Mouse (Mus musculus) heart, postnatal 14 days (tissue): ENCODE measurements around the gene Padi2. TPM values are rescaled to one million over a fixed set of nuclear protein-coding genes. Genes with fewer than 3 reads are reported as not detected.

ENCODE experiments used
- DNase-seq, 2 experiments: peaks; one replicate each; pipeline ENCODE4 v3.0.0; 2021 to 2022
- intact Hi-C: fragments of 180-260 bp; cut with DNase I; formaldehyde crosslinking; loops from one replicate; pipeline ENCODE4 v1.15.1; 2025
- total RNA-seq, 2 experiments: library from RNA; stranded (reverse); gene quantifications; 2 replicates each; pipeline ENCODE4 v1.2.3; 2021

Padi2 gene
- total RNA-seq, 2 experiments from 2014 or later: 0.41 to 1.1 TPM

DNA sequence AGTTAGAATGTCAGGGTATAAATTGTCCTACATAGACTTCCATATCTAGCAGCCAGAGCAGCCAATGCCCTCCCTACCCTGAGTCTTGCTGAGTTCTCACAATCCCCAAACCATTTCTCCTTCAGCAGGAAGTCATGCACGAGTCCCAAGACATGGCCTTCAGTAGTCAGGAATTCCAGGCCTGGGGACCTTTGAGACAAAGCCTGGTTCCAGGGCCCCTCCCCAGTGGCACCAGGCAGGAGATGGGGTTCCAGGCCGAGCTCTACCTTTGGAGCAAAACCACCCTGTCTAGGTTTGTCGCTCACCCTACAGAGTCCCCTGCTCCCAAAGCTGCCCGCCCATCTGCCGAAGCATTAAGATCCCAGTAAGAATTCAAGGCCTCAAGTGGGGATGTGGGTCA, 10.2 kb downstream of the Padi2 start:
- intact Hi-C loops: no loop called here
- no peak for DNase-seq

GRCm38 (mm10) chr4:140917451-140917850, 11.3 kb downstream of the Padi2 start:
- intact Hi-C loops: no loop called here
- no peak for DNase-seq

DNA sequence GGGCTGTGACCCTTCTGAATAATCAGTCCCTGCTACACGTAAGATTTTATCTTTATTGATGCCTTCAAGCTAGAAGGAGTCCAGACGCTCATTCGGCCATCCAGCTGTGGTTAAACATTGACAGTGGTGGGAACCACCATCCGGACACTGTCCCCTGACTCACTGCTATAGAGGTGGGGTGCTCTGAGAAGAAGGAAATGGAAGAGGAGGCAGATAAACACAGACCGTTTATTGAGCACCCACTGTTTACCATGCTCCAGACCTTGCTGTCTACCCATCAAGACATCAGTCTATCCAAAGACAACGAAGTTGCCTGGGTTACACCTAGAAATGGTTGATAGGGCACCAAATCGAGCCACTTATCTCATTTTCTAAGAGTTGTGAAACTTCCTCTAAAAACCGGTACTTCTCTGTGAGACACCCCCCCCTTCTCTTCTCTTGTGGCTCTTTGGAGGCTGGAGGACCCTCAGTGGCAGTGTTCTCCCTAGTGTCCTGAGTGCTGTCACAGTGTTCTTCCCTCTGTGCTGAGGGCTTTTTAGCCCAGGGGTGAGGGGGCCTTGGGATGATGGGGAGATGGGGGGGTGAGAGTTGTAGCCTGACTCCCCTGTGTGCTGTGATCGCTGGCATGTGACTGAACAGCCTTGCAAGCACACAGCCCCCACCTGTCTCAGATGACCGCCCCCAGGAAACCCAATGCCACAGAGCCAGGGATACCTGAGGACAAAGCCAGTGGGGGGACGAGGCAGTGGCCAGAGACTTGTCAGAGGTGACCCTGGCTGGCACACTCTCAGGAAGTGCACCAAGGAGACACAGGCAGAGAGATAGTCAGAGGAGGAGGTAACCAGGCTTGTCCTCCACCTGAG, 14.1 kb downstream of the Padi2 start:
- DNase-seq: no peak
- intact Hi-C loops: no loop called here

DNA sequence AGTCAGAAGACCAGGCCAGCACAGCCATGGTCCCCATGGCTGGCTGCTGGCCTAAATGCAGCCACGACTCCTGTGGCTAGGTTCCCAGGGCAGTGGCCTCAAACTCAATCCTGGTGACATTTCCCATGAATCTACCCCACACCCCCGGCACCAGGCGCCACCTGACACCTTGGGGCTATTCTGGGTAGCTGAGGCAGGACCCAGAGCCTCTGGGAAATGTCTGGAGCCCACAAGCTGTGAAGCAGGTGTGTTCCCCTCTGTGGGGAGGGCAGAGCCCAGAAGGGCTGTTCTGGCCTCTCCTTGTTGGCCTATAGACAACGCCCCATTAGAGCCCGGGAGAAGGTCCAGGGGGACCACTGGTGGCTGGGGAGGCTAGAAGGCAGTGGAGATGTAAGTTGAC, 16.4 kb downstream of the Padi2 start:
- no peak for DNase-seq
- intact Hi-C loops: no loop called here

DNA sequence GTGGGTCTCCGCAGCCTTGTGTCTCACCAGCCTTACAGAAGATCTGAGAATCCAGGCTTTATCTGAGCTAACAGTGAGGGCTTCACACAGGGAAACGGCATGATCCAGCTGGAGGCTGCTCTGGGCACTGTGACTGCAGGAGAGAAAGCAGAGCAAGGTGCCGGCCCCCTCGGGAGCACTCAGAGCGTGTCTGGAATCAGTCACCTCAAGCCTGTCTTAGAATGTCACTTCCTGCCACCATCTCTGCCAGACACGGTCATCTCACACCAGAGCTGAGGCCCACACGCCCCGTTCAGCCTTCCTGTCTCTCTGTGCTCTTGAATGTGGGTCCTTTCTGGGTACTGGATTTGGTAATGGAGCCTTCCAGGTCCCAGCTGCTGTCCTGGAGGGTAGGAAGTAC, 19.5 kb downstream of the Padi2 start:
- intact Hi-C loops: no loop called here

GRCm38 (mm10) chr4:140928349-140928748, 22.2 kb downstream of the Padi2 start:
- no peak for DNase-seq
- intact Hi-C loops: no loop called here

More for the DNA sequence above, 19.5 kb downstream of the Padi2 start:
- DNase-seq: no peak

- intact Hi-C loops: no loop called here
Measured at GRCm38 (mm10) chr4:140929745-140930144, 23.6 kb downstream of the Padi2 start.

GRCm38 (mm10) chr4:140930900-140931470, 24.8 kb downstream of the Padi2 start:
- intact Hi-C loops: no loop called here
- DNase-seq: no peak

More at GRCm38 (mm10) chr4:140929745-140930144, 23.6 kb downstream of the Padi2 start:
- no peak for DNase-seq

- no peak for DNase-seq
- intact Hi-C loops: no loop called here
Measured at GRCm38 (mm10) chr4:140935643-140936042, 29.5 kb downstream of the Padi2 start.

GRCm38 (mm10) chr4:140944356-140944755, 38.2 kb downstream of the Padi2 start:
- intact Hi-C loops: no loop called here
- no peak for DNase-seq

DNA sequence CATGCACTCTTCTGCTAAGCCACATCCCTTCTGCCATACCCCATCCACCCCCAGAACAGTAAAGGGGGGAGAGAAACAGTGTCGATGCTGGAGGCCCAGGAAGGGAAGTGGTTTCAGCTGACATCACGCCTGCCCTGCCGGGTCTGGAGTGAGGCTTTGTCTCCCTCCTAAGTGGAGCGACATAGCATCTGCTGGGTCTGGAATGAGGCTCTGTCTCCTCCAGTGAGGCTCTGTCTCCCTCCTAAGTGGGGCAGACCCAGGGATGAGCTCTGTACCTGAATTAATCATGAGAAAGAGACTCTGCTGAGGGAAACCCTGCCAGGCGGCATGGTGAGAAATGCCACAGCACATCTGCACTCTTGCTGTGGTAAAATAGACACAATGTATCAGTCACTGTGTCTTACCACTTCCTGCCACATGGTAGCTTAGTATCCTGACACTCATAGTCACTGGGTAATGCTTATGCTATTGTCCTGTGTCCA, 38.9 kb downstream of the Padi2 start:
- intact Hi-C loops: no loop called here
- no peak for DNase-seq

- no peak for DNase-seq
- intact Hi-C loops: no loop called here
Measured at GRCm38 (mm10) chr4:140945571-140945970, 39.4 kb downstream of the Padi2 start.

DNA sequence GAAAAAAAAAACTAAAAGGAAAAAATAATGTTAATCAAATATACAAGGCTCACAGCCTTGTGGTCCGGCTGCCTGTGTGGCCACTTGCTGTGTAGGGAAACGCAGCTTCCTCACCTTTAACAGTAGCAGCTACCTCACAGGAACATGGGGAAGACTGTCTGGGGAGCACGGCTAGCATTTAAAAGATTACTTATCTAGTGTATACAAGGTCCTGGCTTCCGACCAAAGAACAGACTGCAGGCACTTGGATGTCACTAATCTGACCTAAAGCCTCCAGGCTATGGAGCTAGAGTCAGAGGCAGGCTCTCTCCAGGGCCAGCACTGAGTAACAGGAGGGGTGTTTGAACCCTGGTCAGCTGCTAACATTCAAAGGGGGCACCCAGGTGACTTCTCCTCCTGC, 39.9 kb downstream of the Padi2 start:
- intact Hi-C loops: no loop called here
- no peak for DNase-seq

DNA sequence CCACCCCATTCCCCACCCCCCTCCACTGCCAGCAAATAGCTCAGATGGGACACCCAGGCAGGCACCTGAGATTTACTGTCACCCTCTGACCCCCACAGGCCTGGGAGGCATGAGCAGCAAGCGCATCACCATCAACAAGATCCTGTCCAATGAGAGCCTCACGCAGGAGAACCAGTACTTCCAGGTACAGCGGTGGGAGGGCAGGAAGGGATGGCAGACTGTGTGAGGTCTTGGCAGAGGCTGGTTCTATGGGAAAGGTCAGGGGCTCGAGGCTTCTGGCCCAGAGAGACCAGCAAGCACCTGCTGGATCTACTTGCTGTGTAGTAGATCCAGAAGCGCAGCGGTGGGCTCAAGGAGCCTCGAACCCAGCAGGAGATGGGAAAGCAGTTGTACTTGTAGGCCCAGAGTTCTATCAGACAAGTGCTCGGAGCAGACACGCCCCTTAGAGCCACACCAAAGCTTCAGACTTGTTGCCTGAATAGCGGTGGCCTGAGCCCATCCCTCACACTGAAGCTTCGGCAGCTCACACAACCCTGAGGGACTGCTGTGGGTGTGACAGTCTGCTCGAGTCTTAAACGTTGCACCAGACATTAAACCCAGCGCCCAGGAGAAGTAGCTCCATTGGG, 40.5 kb downstream of the Padi2 start:
- intact Hi-C loops: no loop called here
- no peak for DNase-seq

- intact Hi-C loops: no loop called here
- no peak for DNase-seq
Measured at GRCm38 (mm10) chr4:140947487-140948440, 41.6 kb downstream of the Padi2 start.

- intact Hi-C loops: no loop called here
- no peak for DNase-seq
Measured at GRCm38 (mm10) chr4:140948481-140948880, 42.3 kb downstream of the Padi2 start.

- no peak for DNase-seq
- intact Hi-C loops: no loop called here
Measured at GRCm38 (mm10) chr4:140949052-140949451, 42.9 kb downstream of the Padi2 start.

DNA sequence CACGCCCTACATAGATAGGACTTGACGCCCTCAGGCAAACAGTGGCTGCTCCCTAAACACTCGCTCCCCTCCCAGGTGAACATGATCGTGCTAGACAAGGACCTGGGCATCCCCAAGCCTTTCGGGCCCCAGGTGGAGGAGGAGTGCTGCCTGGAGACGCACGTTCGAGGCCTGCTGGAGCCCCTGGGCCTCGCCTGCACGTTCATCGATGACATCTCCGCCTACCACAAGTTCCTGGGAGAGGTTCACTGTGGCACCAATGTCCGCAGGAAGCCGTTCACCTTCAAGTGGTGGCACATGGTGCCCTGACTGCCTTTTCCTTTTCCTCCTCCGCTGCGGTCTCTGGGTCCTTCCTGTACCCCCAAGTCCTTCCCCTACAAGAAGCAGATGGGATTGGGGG, 43.5 kb downstream of the Padi2 start:
- intact Hi-C loops: no loop called here
- DNase-seq: no peak

- intact Hi-C loops: no loop called here
- DNase-seq: peak; percentile 72 to 75
Measured at GRCm38 (mm10) chr4:140950574-140950973, 44.4 kb downstream of the Padi2 start.

DNA sequence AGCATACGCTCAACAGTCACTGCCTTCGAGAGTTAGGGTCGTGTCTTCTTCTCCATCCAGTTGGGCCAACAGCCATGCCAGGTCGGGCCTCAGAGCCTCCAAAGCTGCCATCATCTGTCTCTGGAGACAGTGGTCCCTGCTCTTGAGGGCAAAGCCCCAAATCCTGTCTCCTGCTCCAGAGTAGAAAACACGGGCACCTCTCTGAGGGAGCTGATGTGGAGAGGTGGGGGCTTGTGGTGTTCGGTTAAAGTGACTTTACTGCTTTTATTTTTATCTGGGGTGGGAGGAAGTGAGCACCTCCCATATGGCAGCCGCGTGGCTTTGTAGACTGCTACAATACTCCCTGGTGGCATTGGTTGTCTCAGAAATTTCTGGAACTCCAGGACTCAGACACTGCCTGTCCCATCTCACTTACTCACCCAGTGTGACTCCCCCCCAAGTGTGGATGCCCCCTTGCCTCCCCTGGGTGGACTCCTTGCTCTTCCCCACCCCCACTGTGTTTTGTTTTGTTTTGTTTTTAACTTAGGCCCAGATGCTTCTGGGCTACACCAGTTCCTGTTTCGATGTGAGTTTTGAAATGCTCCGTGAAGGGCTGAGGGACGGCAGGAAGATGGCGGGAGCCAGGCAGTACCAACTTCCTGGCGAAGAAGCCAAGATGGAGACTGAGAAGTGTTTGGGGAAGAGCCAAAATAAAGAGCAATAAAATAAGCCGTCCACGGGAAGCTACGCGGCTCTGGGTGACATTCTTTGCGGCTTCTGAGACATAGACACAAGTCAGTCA, 45.9 kb downstream of the Padi2 start:
- DNase-seq: no peak
- intact Hi-C loops: no loop called here
